Mouse (Mus musculus) bone marrow macrophage, adult 2 months (primary cell): Measurements from ENCODE around the gene Irgm1. TPM values are rescaled to one million over a fixed set of nuclear protein-coding genes. Genes with fewer than 3 reads are reported as not detected.
A peak's percentile ranks its signal among the peaks of the same experiment; 100 is the strongest.
"Not testable (repeated sequence)": the region's sequence is repeated elsewhere in the genome, so short reads cannot be mapped to it uniquely, and the experiment has no call there.

Source experiments
- H3K27ac ChIP-seq: 2 replicates; pipeline ENCODE4 v1.5.1; 2012; ENCODE audit warnings: low read depth, low read length; ENCODE audit not compliant: insufficient read depth
- H3K4me1 ChIP-seq: 2 replicates; pipeline ENCODE4 v1.6.1; 2012; ENCODE audit warnings: low read length; ENCODE audit not compliant: control insufficient read depth, insufficient read depth
- H3K4me3 ChIP-seq: 2 replicates; pipeline ENCODE4 v1.5.1; 2012; ENCODE audit warnings: mild to moderate bottlenecking, low read length, moderate library complexity; ENCODE audit not compliant: insufficient read depth
- CTCF ChIP-seq: IDR thresholded peaks from 2 replicates; pipeline ENCODE4 v1.5.1; 2012; ENCODE audit warnings: low read depth, mild to moderate bottlenecking, low read length, moderate library complexity
- POLR2A ChIP-seq: IDR thresholded peaks from 2 replicates; pipeline ENCODE4 v1.6.1; 2012; ENCODE audit warnings: mild to moderate bottlenecking, low read depth, low read length, borderline replicate concordance
- polyA plus RNA-seq: library from polyadenylated mRNA; stranded (reverse); fragments of >200 nt; gene quantifications from 2 replicates; pipeline ENCODE4 v1.2.4, GENCODE M21; 2012; ENCODE audit not compliant: missing spikeins, insufficient read depth, insufficient read length

Irgm1 gene
- polyA plus RNA-seq, 1 experiment = 79.4 TPM

- Histone ChIP-seq H3K4me3 (peak overlapping the region; percentile 88), H3K27ac (no peak overlapping the region), H3K4me1 (no peaks in the 10 kb centered on the region; the same call in 1 of the 2 replicates)
- TF ChIP-seq POLR2A = no peak
- no peak for TF ChIP-seq CTCF
Observed at GRCm38 (mm10) chr11:48833078-48833730, 38.3 kb downstream of the Irgm1 start.

GRCm38 (mm10) chr11:48831273-48831672 lies 40.2 kb downstream of the Irgm1 start:
- no peaks in the 10 kb centered on the region; the same call in 1 of the 2 replicates for H3K4me1 ChIP-seq
- TF ChIP-seq CTCF (no peak), POLR2A (no peak)
- no peak overlapping the region for H3K4me3 ChIP-seq
- H3K27ac ChIP-seq = no peak overlapping the region

GRCm38 (mm10) chr11:48830279-48830678 lies 41.2 kb downstream of the Irgm1 start:
- Histone ChIP-seq H3K4me3 (no peak overlapping the region), H3K27ac (no peak overlapping the region), H3K4me1 (no peaks in the 10 kb centered on the region; the same call in 1 of the 2 replicates)
- no peak for TF ChIP-seq POLR2A
- TF ChIP-seq CTCF = no peak

GRCm38 (mm10) chr11:48827926-48828325 lies 43.6 kb downstream of the Irgm1 start:
- peaks cover 11% of the 10 kb centered on the region for H3K4me1 ChIP-seq
- H3K4me3 ChIP-seq = no peak overlapping the region
- no peak for TF ChIP-seq POLR2A
- TF ChIP-seq CTCF = no peak
- no peak overlapping the region for H3K27ac ChIP-seq

- Histone ChIP-seq H3K4me3 (peak overlapping the region; percentile 58), H3K27ac (no peak overlapping the region), H3K4me1 (peaks cover 11% of the 10 kb centered on the region)
- no peak for TF ChIP-seq POLR2A
Observed at GRCm38 (mm10) chr11:48826752-48827096, 44.8 kb downstream of the Irgm1 start.

GRCm38 (mm10) chr11:48825979-48826751 lies 45.3 kb downstream of the Irgm1 start, which contains the start of the genes Trim7 and Gm12184:
Trim7 (plus strand) TSS chr11:48826140.
Gm12184 (minus strand) TSS chr11:48826655.
- not testable (repeated sequence) for H3K27ac ChIP-seq
- Histone ChIP-seq H3K4me3 (peak within 1 kb of the TSS; percentile 58), H3K4me1 (peaks cover 11% of the 10 kb centered on the region)

GRCm38 (mm10) chr11:48824311-48824830 lies 47.1 kb downstream of the Irgm1 start:
- Histone ChIP-seq H3K4me3 (peak overlapping the region; percentile 56), H3K4me1 (peaks cover 18% of the 10 kb centered on the region), H3K27ac (no peak overlapping the region)
- TF ChIP-seq POLR2A (no peak), CTCF (no peak)

- H3K27ac ChIP-seq = no peak overlapping the region
- peaks cover 18% of the 10 kb centered on the region for H3K4me1 ChIP-seq
- peak overlapping the region; percentile 56 for H3K4me3 ChIP-seq
- TF ChIP-seq POLR2A = no peak
- no peak for TF ChIP-seq CTCF
Observed at GRCm38 (mm10) chr11:48823536-48823972, 47.9 kb downstream of the Irgm1 start.

- peaks cover 18% of the 10 kb centered on the region for H3K4me1 ChIP-seq
- H3K27ac ChIP-seq = no peak overlapping the region
- TF ChIP-seq POLR2A (no peak), CTCF (no peak)
- H3K4me3 ChIP-seq = peak overlapping the region; percentile 40; the same call in 1 of the 2 replicates
Observed at GRCm38 (mm10) chr11:48822768-48823512, 48.5 kb downstream of the Irgm1 start.

GRCm38 (mm10) chr11:48821299-48821698 lies 50.2 kb downstream of the Irgm1 start:
- H3K4me1 ChIP-seq = peaks cover 18% of the 10 kb centered on the region
- not testable (repeated sequence) for H3K27ac ChIP-seq

More at GRCm38 (mm10) chr11:48821299-48821698, 50.2 kb downstream of the Irgm1 start:
- not testable (repeated sequence) for H3K4me3 ChIP-seq
